Mouse (Mus musculus) cerebellum, postnatal 14 days (tissue): ENCODE measurements at regions not wholly inside any gene's neighbourhood (a gene's known extent, or its start where the extent isn't known, plus 50 kb on each side); places are given as distances from the start of the nearest gene placed in this dataset.

Experiments
- DNase-seq, 2 experiments: peaks; one replicate each; pipeline ENCODE4 v3.0.0; 2021; ENCODE audit warnings: mixed read lengths in 2 of 2

- DNase-seq = peak; percentile 17 to 18
Measured at GRCm38 (mm10) chr14:90821309-90821708, 2350.1 kb upstream of the Pcdh20 start.

GRCm38 (mm10) chr14:90810223-90810622, 2339.0 kb upstream of the Pcdh20 start:
- DNase-seq = no peak

DNA sequence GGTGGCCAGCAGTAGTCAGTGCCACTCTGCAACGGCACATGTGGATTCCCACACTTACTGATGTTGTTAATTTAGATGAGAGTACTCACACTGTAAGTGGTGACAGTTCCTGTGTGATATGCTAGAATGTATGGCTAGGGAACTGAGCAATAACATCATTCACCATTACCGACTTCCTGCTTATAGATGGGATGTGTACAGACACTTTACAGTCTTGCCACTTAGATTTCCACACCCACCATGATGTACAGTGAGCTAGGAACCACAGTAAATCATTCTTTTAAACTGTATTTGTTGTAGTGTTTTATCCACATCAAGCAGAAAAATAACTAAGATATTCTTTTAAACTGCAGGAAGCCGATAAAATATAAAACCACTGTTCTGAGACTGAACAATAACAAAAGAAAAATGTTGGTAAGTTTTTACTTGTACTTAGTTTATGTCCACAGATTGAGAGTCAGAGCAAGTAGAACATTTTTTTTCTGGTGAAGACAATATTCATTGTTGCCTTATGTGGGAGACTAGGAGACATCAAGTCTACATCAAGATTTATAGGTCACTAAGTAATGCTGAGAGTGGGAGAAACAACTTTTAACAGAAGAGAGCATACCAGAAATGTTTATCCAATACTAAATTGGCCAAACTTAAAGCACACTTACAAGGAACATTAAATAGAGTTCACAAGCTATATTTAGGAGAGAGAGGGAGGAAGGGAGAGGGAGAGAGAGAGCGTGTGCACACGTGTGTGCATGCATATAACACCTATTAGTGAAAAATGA, 2318.7 kb upstream of the Pcdh20 start:
- DNase-seq = no peak
